ENCODE assay signal across 8 mouse cellular contexts in the genomic region with DNA sequence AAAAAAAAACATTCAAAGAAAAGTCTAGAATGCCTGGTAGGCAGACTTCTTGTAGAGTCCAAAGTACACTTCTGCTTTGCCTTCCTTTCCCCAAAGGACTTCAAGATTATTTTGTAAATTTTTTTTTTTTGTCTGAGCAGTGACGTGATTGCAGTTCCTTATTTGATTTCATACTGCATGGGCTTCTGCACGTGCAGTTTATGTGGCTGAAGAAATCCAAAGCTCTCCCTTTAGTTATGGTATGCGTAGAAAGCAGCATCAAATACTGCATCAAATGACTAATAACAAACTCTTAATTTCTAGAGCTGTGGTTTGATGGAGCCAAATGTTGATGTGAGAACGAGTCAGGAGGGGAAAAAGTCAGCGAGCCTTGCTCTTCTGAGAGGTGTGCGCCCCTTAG. TPM values are rescaled to one million over a fixed set of nuclear protein-coding genes. Genes with fewer than 3 reads are reported as not detected.
DNase-seq lines count a peak whose midpoint lies in the region; ATAC-seq and TF ChIP-seq lines count a peak whose summit lies in the region.

No protein-coding gene starts in this region.

- H3K9me3 ChIP-seq in kidney, postnatal 0 days (replicated peaks; ENCODE audit: low read length), result no peaks in the 10 kb centered on the region
- H3K9me3 ChIP-seq in embryonic facial prominence, embryonic 12.5 days, result no peaks in the 10 kb centered on the region
- H3K9me3 ChIP-seq in intestine, embryonic 15.5 days, result no peaks in the 10 kb centered on the region

- WGBS in kidney, postnatal 0 days, result 21% methylated on average over 6 of the region's 6 CpGs
- WGBS in embryonic facial prominence, embryonic 12.5 days, result 33% methylated on average over 6 of the region's 6 CpGs
- 27% methylated on average over 6 of the region's 6 CpGs for WGBS in intestine, embryonic 15.5 days

- H3K9ac ChIP-seq in kidney, postnatal 0 days (ENCODE audit: low read depth, low read length), result 0 out of 2 replicates have a peak overlapping the region, but pooled peaks have one; percentile 9
- no peak overlapping the region for H3K9ac ChIP-seq in embryonic facial prominence, embryonic 12.5 days
- H3K9ac ChIP-seq in intestine, embryonic 15.5 days, result peak overlapping the region; percentile 29; the same call in 1 of the 2 replicates

- H3K36me3 ChIP-seq in kidney, postnatal 0 days (ENCODE audit: insufficient read depth, low read length), result no peaks in the 10 kb centered on the region
- H3K36me3 ChIP-seq in embryonic facial prominence, embryonic 12.5 days, result no peaks in the 10 kb centered on the region
- no peaks in the 10 kb centered on the region for H3K36me3 ChIP-seq in intestine, embryonic 15.5 days

- H3K4me1 ChIP-seq in kidney, postnatal 0 days (replicated peaks; ENCODE audit: insufficient read depth, low read length), result no peaks in the 10 kb centered on the region
- peaks cover 13% of the 10 kb centered on the region for H3K4me1 ChIP-seq in embryonic facial prominence, embryonic 12.5 days
- peaks cover 9% of the 10 kb centered on the region; the same call in 1 of the 2 replicates for H3K4me1 ChIP-seq in intestine, embryonic 15.5 days (replicated peaks)

- H3K4me2 ChIP-seq in kidney, postnatal 0 days (ENCODE audit: low read length), result peak overlapping the region; percentile 66
- peak overlapping the region; percentile 88 for H3K4me2 ChIP-seq in embryonic facial prominence, embryonic 12.5 days (replicated peaks)
- H3K4me2 ChIP-seq in intestine, embryonic 15.5 days (replicated peaks), result peak overlapping the region; percentile 59

- DNase-seq in kidney, postnatal 0 days (ENCODE audit: low spot score), result peak; percentile 43
- no peak for DNase-seq in kidney, postnatal 4 days
- DNase-seq in naive thymus-derived CD4-positive, alpha-beta T cell, adult 2 months (ENCODE audit: low read depth), result peak; percentile 32
- no peak for DNase-seq in cerebellum, postnatal 4 days (ENCODE audit: low spot score in 2 of 2)
- DNase-seq in adrenal gland, adult 18-20 months (ENCODE audit: low spot score in 2 of 2), result no peak

- peak overlapping the region; percentile 97 for H3K4me3 ChIP-seq in kidney, postnatal 0 days (replicated peaks; ENCODE audit: low read depth, low read length)
- peak overlapping the region; percentile 25 for H3K4me3 ChIP-seq in embryonic facial prominence, embryonic 12.5 days
- H3K4me3 ChIP-seq in intestine, embryonic 15.5 days (replicated peaks), result peak overlapping the region; percentile 25

- no peak overlapping the region for H3K27ac ChIP-seq in kidney, postnatal 0 days
- no peak overlapping the region for H3K27ac ChIP-seq in embryonic facial prominence, embryonic 12.5 days
- H3K27ac ChIP-seq in intestine, embryonic 15.5 days, result 0 out of 2 replicates have a peak overlapping the region, but pooled peaks have one; percentile 4

- no peak for TF ChIP-seq CTCF in kidney, postnatal 0 days (IDR thresholded peaks at IDR 0.05; ENCODE audit: low read depth)

- H3K27me3 ChIP-seq in kidney, postnatal 0 days (ENCODE audit: insufficient read depth, low read length), result no peaks in the 10 kb centered on the region
- H3K27me3 ChIP-seq in embryonic facial prominence, embryonic 12.5 days, result no peaks in the 10 kb centered on the region
- H3K27me3 ChIP-seq in intestine, embryonic 15.5 days (replicated peaks), result no peaks in the 10 kb centered on the region

- ATAC-seq in kidney, postnatal 0 days (replicated peaks; ENCODE audit: low FRiP score, low read depth), result no peak
- ATAC-seq in embryonic facial prominence, embryonic 12.5 days (ENCODE audit: insufficient number of reproducible peaks, insufficient read depth, low FRiP score, low TSS enrichment), result no peak
- ATAC-seq in intestine, embryonic 15.5 days, result no peak
- ATAC-seq in CD4-positive, CD25-positive, alpha-beta regulatory T cell, adult 4 months, result no peak

RNA-seq across cellular contexts. Expression of gene Pten, which starts 3.2 kb away (rescaled TPM):
- polyA plus RNA-seq in kidney, postnatal 0 days (2015; fragmentation: Nextera tagmentation; extraction: Ambion mirVana), result 8.9 and 9.2 TPM in 2 replicates
- polyA plus RNA-seq in embryonic facial prominence, embryonic 12.5 days (2016; fragmentation: Nextera tagmentation; extraction: Ambion mirVana), result 12.6 and 13.1 TPM in 2 replicates
- 10.1 TPM in 2 replicates for polyA plus RNA-seq in intestine, embryonic 15.5 days (2015; fragmentation: Nextera tagmentation; extraction: Ambion mirVana)
- 10 to 100 TPM; 12.8 to 17.3 TPM for polyA plus RNA-seq in CD4-positive, CD25-positive, alpha-beta regulatory T cell, adult 4 months (2017; shearing (Covaris generic))
- total RNA-seq in adrenal gland, adult 18-20 months (2021), result 10 to 100 TPM; 69.0 to 74.2 TPM

RNA-seq across cellular contexts. Expression of gene Atad1, which starts 20.9 kb away (rescaled TPM):
- 79.2 and 83.7 TPM in 2 replicates for polyA plus RNA-seq in kidney, postnatal 0 days (2015; fragmentation: Nextera tagmentation; extraction: Ambion mirVana)
- polyA plus RNA-seq in embryonic facial prominence, embryonic 12.5 days (2016; fragmentation: Nextera tagmentation; extraction: Ambion mirVana), result 67.5 and 67.6 TPM in 2 replicates
- 72.6 and 76.1 TPM in 2 replicates for polyA plus RNA-seq in intestine, embryonic 15.5 days (2015; fragmentation: Nextera tagmentation; extraction: Ambion mirVana)
- 10 to 100 TPM; 85.5 to 94.9 TPM for polyA plus RNA-seq in CD4-positive, CD25-positive, alpha-beta regulatory T cell, adult 4 months (2017; shearing (Covaris generic))
- 10 to 100 TPM; 62.1 to 71.9 TPM for total RNA-seq in adrenal gland, adult 18-20 months (2021)

Comparison
In these comparisons a context has a peak if more than half of its experiments do, and no peak if none do; other contexts are left out.
1. DNase-seq: peak in kidney, postnatal 0 days (single experiment) and naive thymus-derived CD4-positive, alpha-beta T cell, adult 2 months (single experiment); none in kidney, postnatal 4 days (0 of 2), cerebellum, postnatal 4 days (0 of 2) and adrenal gland, adult 18-20 months (0 of 2).
2. H3K4me3 ChIP-seq: peak in every context shown above with its lines; median percentile 97 in kidney, postnatal 0 days; 25 in embryonic facial prominence, embryonic 12.5 days; 25 in intestine, embryonic 15.5 days.
3. Peak in every context shown above with its lines, with median percentiles within 50 percentile points of each other: H3K4me2 ChIP-seq.